Mouse (Mus musculus) thymus, postnatal 4 days (tissue): ENCODE results near the gene Car1.
"Not testable (repeated sequence)": the region's sequence is repeated elsewhere in the genome, so short reads cannot be mapped to it uniquely, and the experiment has no call there.

Source experiments
- DNase-seq: peaks from one replicate; pipeline ENCODE4 v3.0.0; 2021

Gene Car1

DNA sequence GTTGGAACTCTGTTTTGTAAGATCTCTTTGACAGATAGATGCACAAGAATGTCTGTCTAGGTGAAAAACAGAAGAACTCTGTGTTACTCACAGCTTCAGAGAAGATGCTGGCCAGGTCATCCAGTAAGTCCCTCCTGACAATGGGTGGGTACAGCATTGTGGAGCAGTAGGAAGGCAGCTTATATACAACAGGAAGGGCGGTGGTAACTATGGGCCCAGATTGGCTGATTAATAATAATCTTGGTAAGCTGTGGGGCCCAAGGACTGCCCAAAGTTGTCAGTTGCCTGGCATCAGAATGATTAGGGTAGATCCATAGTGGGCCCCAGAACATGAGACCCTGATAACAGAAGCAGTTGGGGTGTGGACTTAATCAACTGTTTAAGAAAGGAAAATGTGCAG lies at the start of gene Car1:
Gene Car1 (minus strand): TSS at position 158 of the 400 bp plus-strand sequence.
- DNase-seq: no peak

DNA sequence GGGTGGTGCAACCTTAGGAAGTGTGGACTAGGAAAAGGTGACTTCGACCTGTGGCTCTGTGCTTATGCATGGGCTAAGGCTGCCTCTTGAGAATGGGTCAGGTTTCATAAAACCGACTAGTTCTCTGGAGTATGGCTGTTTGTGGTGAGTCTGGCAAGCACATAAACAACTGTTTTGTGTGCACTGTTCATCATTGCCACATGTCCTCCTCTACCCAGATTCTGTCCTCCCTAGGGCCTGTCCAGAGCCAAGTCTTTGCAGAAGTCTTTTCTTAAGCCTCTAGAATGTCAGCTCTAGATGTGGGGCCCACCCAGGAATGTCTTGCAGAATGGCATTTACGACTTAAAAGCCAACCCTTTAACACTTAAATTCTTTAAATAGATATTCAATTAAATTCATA lies 49.7 kb upstream of the Car1 start:
- DNase-seq: no peak

DNA sequence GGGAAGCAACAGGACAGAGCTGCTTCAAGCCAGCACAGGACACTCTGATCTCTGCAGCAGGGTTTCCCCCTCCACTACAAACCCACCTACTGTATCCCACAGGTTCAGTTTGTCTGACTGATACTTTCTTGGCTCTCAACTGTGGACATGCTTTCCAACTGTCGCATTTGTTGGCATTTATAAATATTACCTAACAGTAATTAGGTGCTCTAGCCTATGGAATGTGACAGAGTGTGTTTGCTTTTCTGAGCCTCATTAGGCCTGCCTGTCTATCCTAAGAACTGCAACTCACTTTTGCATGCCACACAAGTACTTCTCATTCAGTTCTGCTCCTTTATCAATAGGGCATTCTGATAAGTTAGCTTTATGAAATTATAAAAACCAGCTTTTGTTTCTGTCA lies 46.3 kb upstream of the Car1 start:
- DNase-seq: no peak

DNA sequence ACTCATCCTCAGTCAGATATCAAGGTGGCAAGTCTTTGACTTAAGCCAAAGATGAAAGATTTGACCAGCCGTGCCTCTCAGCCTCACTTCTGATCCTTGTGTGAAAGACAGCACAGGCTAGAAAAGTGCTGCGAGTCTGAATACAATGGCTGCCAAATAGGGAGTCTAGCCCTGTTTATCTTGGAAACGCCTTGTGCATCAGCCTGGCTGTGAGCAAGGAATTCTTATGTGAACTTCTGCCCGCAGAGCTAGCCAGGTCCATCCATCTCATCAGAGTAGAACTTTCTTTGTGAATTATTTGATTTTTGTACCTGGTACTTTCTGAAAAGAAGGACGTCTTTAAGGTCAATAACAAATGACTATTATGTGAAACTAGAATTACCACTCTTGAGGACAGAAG lies 45.8 kb upstream of the Car1 start:
- no peak for DNase-seq

DNA sequence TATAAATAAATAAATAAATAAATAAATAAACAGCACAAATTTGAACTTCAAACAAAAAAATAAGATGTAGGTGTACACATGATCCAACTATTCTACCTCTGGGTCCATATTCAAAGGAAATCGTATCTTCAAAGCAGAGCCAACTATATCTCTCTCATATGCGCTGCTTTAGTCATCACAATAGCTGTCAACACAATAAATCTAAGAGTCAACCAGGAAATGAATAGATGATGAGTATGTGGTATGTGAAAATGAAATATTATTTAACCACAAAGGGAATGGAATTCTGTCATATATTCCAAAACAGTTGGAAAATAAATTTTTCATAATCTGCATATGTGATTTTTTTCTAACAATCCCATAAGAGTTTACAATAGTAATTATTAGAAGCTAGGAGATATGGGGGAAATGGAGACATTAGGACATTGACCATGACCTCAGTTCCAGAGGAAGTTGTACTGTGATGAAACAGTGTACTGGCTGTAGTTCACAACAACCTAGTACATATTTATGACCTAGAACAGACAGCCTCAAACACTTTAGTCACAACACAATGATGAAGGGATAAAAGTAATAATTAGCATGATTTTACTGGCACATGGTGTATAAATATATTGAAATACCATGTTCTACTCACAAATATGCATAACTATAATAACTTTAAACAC lies 40.6 kb upstream of the Car1 start:
- DNase-seq: no peak

DNA sequence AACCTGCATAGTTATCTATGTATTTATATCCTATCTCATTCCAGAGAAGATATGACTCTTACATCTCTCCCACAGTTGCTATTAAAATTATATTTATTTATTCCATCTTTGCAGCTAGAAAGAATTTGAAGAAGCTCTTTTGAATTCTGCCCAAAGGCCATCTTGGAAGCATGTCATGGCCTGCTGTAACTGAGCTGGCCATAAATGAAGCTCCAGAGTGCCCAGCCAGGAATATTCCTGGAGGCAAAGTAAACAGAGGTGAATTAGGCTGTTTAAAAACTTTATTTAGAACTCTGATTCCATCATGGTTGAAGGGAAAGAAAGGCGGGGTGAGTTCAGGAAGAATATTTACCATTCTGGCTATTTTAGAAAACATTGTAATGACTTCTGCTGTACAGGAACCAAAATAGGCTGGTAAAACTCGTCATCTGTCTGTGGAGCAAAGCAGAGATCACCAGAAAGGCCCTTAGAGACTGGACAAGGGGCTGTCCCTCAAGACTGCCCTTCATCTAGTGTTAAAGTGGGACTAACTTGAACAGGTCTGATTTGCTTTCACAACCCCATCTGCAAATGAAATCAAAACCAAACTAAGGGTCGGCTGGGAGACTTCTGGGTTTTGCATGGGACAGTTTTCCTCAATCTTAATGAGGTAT lies 31.4 kb upstream of the Car1 start:
- no peak for DNase-seq

DNA sequence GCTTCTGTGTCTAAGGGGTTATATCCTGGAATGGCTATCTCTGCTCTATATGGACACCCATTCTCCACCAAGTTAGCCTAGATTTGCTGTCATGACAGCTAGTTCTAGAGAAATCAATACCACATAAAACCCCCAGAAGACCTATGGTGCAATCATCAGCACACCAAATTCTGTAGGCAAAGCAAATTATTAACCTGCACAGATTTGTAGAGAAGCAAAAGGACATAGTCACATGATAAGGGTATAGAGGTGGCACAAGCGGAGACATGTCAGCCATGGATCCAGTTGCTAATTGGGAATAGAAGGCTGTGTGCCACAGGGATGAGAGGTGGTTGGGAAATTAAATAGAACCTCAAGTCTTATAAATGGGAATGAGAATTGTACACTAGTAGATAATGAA lies 30.8 kb upstream of the Car1 start:
- DNase-seq: no peak

DNA sequence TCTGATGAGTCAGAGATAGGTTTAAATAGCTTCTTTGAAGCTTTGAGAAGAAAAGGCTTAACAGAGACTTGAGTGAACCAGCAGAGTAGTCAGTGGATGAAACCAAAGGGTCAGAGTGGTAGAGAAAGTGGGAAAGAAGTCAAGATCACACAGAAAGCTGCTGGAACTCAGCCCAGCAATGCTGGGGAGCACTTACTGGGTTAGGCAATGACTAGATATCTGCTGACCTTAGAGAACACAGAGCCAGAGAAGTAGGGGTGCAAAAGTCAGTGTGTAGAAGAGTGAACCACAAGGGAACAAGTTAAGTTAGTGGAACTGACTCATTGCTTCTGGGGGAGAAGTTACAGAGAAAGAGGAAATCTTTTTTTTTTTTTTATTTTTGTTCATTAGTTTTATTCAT lies 24.6 kb upstream of the Car1 start:
- no peak for DNase-seq

DNA sequence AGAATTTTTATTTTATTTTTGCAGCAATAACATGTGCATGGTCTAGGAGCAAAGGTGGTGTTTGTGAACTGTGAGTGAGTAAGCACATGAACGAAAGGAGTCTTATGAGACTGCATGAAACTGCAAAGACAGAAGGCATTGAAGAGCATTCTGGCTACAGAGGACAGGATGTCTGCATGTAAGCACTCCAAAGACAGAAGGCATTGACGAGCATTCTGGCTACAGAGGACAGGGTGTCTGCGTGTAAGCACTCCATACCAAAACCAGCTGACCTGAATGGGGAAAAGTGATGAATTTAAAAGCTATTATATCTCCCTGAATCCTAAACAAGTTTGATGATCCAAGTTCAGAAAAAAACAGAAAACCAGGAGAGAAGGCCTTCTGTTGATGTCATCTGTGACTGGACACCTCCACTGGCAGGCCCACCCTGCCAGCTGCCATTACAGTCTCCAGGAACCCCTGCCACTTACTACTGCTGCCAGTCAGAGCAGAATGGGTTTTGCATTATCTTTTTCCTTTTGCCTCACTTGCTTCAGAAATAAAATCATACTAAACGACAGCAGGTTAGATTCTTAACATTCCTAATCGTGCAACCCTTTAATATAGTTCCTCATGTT lies 23.2 kb upstream of the Car1 start:
- no peak for DNase-seq

DNA sequence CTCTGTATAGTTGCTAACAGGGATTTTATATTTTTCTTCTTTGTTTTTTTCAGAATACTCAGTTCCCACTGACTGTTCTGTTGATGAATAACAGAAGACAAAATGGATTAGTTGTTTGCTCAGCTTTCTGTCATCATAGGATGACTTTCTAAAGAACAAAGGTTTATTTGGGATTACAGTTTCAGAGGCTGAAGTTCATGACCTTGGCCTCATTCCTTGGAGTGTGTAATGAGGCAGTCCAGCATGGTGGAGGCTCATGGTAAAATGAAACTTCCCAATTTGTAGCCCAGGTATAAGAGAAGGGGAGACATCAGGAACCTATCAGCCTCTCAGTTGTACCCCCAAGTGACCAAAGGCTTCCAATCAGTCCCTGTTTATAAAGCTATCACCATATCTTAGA lies 20.7 kb upstream of the Car1 start:
- DNase-seq: no peak

DNA sequence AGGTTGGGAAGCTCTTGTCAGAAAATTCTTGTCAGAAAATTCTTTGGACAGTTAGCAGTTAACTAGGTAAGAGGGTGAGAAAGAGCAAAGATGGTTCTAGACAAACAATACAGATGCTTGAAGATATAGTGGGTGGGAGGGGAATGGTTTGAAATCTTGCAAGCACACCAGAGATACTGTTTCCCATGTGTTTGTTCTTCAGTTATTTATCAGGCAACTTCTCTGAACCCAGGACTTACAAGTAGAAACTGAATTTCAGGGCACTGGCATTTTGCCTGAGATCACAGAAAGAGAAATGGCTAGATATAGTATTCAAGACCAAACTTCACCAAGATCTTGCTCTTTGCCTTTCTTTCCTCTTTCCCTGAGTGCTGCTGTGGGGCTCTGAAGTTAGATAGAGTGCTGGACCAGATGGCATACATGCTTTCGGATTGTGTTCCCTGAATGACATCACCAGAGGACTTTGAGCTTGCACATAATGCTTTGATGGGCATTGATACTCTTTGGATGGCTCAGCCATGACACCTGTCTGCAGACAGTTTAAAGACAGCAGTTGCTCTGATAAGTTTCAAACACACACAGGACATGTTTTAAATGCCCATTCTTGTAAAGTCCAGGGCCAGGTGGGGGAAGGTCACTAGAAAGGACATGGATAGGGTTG lies 11.8 kb upstream of the Car1 start:
- DNase-seq: no peak

DNA sequence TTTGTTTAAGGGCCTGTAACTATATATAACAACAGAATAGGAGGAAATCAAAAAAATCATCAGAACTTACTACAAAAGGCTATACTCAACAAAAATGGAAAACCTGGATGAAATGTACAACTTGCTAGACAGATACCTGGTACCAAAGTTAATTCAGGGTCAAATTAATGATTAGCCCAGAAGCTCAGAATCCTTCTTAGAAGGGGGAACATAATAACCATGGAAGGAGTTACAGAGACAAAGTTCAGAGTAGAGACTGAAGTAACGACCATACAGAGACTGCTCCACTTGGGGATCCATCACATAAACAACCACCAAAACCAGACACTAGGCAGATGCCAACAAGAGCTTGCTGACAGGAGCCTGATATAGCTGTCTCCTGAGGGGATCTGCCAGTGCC lies 7.2 kb upstream of the Car1 start:
- not testable (repeated sequence) for DNase-seq

DNA sequence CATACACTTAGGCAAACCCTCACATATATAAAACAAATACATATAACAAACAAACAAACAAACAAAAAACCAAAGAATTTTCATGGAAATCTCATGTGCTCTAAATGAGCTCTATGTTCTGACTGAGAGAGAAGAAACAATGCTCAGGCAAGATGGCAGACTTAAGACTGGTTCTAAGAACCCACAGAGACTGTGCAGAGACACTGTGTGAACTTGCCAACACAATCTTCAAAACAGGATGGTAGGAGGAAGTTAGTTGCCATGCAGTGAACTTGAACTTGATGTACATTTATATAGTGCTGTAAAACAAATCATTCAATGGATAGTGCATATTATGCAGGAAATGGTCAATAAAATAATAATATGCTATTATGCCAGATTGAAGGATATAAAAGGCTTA lies 1.5 kb downstream of the Car1 start:
- DNase-seq: no peak

DNA sequence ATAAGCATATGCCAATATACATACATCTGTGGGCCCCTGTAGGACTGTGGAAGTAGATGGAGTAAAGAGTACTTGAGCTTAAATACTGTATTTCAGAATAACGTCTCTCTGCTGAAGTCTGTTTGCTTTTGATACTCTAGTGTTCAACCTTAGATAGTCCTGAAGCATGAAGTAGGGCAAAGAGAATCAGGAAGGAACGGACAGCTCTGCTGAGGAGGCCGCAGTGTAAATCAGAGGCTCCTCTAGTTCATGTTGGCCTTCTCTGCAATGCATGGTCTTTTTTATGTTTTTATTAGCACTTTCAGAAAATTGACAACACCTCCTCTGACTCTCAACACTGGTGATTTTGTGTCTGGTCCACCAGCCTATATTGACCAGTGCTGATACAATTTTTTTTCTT lies 2.2 kb downstream of the Car1 start:
- no peak for DNase-seq

DNA sequence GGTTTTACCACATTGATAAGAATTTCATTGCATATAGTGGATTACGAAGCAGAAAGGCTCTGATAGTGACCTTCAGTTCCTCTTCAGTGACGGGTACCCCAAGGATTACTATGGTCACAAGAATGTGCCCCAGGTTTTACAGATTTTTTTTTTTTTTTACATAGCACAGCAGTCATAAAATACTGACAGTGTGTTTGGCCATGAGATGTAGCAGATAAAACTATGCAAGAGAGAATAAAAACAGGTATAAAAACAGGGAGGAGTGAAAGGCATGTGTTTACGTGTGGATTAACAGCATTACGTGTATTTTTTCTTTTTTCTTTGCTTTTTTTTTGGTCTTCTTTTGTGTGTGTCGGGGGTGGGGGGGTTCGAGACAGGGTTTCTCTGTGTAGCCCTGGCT lies 3.3 kb downstream of the Car1 start:
- DNase-seq: no peak

DNA sequence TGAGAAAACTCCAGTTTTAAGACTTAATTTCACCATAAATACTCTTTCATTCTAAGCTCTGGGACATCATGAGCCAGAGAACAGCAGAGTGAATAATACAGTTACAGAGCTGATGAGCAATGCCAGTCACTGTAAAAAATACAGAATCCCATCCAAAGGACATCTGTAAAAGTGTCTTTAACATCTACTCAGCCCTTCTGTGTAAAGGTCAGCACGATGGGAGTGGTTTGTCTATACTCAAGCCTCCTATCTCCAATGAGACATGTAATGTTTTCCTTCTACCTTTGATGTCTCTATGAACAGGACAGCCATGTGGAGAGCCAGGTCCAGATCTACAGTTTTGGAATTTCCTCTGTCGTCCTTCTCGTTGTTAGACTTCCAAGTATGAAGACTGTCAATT lies 11.1 kb downstream of the Car1 start:
- no peak for DNase-seq

DNA sequence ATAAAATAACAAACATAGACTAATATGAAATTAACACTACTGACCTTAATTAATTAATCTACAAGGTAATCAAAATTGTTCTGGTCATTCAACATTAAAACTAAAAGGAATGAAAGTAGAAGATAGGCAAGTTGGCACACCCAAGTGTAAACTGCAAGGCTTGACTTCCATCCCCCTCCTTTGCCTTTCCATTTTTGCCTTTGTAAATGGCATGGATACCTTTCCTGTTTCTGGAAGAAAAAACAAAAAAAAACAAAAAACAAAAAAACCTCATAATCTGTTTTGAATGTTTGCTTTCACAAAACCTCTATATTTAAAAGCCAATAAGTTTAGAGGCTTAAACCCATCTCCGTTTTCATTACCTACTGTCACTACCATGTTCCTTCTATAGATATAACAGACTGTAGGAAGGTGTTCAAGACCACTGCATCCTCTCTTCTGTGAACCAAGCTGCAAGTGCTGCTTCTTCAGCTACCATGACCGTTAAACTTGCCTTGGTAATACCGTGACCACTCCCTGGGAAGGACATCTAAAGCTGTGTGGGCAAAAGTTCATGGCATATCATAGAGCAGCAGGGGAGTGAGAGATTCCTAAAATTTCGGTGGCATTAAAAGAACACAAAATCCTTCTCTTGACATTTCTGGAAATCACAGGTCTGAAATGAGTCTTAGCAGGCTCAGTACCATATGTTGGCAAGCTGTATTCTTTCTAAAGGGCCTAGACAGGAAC lies 12.7 kb downstream of the Car1 start:
- no peak for DNase-seq

DNA sequence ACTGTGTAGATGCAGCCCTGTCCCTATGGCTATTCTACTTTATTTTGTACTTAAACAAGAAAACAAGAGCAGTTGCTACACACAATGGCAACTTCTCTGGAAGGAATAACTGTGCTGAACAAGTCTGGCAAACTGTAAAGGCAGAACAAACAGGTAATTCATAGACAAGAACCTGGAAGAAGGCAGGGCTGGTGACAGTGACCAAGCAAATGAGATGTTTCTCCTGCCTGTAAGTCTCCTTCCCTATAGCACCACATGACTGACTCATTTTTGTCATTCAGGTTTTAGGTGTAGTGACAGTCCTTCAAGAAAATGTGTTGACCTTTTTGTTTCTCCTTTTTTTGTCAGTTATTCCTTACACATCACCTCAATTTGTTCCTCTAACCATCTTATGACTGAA lies 16.1 kb downstream of the Car1 start:
- DNase-seq: no peak

DNA sequence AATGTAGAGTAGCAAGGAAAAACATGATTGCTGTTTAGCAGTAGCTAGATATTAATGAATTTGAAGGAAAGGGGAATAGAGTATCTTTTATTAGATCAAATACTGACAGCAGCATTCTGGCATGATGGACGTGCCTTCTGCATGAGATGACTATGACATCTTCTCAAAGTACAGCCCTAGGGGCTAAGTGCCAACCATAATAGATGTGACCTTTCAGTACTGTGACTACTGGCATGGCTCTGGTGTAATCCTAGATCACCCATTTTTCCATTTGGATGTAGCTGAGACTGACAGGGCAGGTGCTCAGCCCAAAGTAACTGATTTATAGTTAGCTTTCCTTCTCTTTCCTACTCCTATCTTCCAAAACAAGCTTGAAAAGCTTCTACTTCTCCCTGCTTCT lies 20.6 kb downstream of the Car1 start:
- DNase-seq: no peak

DNA sequence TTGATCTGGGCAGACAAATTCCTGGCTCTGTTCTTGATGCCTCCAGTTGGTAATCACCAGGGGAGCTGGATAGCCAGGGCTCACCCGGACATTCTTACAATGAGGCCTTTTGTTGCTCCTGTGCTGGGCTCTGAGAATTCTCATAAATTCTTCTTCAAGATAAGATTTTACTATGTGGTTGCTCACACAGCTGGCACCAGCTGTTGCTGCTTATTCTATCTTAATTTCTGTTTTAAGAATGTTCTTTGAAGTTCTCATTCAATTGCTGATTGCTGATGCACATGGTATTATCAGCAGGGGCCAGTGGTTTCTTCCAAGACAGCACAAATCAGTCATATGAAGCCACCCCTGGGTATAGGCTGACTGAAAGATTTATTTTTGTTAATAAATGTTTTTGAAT lies 21.0 kb downstream of the Car1 start:
- DNase-seq: no peak

DNA sequence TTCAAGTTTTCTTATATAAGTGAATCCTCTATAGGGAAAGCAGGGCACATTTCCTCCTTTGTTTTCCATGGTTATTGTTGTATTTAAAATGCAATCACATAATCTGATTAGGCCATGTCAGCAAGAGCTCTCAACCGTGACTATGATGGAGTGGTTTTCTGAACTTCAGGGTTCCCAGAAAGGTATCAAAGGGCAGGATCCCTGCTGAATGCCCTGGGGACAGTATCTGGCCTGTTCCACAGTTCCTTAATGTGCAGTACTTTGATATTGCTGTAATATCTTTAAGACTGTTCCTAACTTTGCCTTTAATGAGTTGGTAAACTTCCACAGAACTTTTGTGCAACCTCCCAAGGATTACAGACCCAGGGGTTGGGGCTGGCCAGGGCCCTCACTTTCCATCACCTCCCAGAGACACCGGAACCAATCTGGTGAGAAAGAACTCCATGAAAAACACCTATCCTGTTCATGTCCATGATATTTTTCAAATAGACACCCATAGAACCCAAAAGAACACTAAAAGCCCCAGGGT lies 21.6 kb downstream of the Car1 start:
- no peak for DNase-seq

DNA sequence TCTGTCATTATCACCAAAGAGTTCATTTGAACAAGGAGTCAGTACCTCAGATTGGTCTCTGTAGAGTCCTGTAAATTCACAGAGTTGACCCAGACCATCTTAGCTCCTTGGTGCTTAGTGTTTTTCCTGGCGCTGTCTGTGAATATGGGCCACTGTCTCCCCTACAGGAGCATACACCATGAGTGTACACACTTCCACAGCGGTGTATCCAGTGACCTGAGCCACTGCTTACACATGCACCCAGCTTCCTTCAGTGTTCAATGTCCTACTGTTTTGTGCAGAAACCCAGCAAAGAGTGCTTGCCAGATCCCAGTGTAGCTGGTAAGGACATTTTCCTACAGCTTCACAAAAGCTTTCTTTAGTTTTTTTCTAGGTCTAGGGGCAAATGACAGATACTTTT lies 22.8 kb downstream of the Car1 start:
- no peak for DNase-seq

DNA sequence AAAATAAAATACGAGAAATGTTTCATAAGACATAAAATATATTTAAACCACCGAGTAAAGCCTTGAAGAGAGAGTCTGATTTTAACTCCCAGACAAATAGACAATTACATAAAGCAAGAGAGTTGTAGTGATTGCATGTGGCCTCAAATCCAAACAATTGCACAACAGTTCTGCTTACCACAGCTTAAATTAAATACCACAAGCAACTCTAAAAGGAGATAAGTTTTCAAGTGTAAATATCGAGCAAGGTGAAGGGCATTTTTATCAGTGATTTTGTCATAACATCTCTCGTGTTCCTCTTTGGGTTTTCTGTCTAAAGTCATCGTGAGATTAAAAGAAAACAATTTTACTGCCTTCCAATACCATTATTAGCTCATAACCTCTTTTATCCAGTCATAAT lies 25.0 kb downstream of the Car1 start:
- DNase-seq: not testable (repeated sequence)
